Mouse (Mus musculus): ENCODE measurements around the gene Ism1.

Ism1 gene

GRCm38 (mm10) chr2:139677809-139678274 lies at the start of gene Ism1:
Gene Ism1, plus strand, starts transcription at chr2:139678178.
- no peak for DNase-seq (ENCODE audit: low read depth)

GRCm38 (mm10) chr2:139628731-139629130 lies 49.2 kb upstream of the Ism1 start:
- DNase-seq (ENCODE audit: low read depth), result no peak

- no peak for DNase-seq (ENCODE audit: low read depth)
These were observed 48.3 kb upstream of the Ism1 start for GRCm38 (mm10) chr2:139629653-139630052.

GRCm38 (mm10) chr2:139634506-139634905 lies 43.5 kb upstream of the Ism1 start:
- DNase-seq (ENCODE audit: low read depth), result no peak

GRCm38 (mm10) chr2:139637861-139638260 lies 40.1 kb upstream of the Ism1 start:
- no peak for DNase-seq (ENCODE audit: low read depth)

- no peak for DNase-seq (ENCODE audit: low read depth)
These were observed 36.1 kb upstream of the Ism1 start for GRCm38 (mm10) chr2:139641757-139642385.

- DNase-seq (ENCODE audit: low read depth), result no peak
These were observed 28.5 kb upstream of the Ism1 start for GRCm38 (mm10) chr2:139649518-139649917.

GRCm38 (mm10) chr2:139656750-139657149 lies 21.2 kb upstream of the Ism1 start:
- DNase-seq (ENCODE audit: low read depth), result no peak

- DNase-seq (ENCODE audit: low read depth), result no peak
These were observed 6.1 kb upstream of the Ism1 start for GRCm38 (mm10) chr2:139671838-139672237.

GRCm38 (mm10) chr2:139672371-139672770 lies 5.6 kb upstream of the Ism1 start:
- no peak for DNase-seq (ENCODE audit: low read depth)

GRCm38 (mm10) chr2:139677065-139677762 lies 764 bp upstream of the Ism1 start:
- no peak for DNase-seq (ENCODE audit: low read depth)

GRCm38 (mm10) chr2:139678275-139679140 lies 530 bp downstream of the Ism1 start:
- DNase-seq (ENCODE audit: low read depth), result no peak

GRCm38 (mm10) chr2:139682540-139682939 lies 4.6 kb downstream of the Ism1 start:
- no peak for DNase-seq (ENCODE audit: low read depth)

GRCm38 (mm10) chr2:139689442-139690003 lies 11.5 kb downstream of the Ism1 start:
- DNase-seq (ENCODE audit: low read depth), result no peak

- DNase-seq (ENCODE audit: low read depth), result no peak
These were observed 15.5 kb downstream of the Ism1 start for GRCm38 (mm10) chr2:139693521-139693920.

- DNase-seq (ENCODE audit: low read depth), result no peak
These were observed 16.7 kb downstream of the Ism1 start for GRCm38 (mm10) chr2:139694638-139695037.

GRCm38 (mm10) chr2:139696578-139696977 lies 18.6 kb downstream of the Ism1 start:
- no peak for DNase-seq (ENCODE audit: low read depth)

- DNase-seq (ENCODE audit: low read depth), result no peak
These were observed 22.6 kb downstream of the Ism1 start for GRCm38 (mm10) chr2:139700609-139701008.

GRCm38 (mm10) chr2:139704951-139705350 lies 27.0 kb downstream of the Ism1 start:
- DNase-seq (ENCODE audit: low read depth), result no peak

GRCm38 (mm10) chr2:139708194-139708899 lies 30.4 kb downstream of the Ism1 start:
- DNase-seq (ENCODE audit: low read depth), result no peak

GRCm38 (mm10) chr2:139711640-139712039 lies 33.7 kb downstream of the Ism1 start:
- no peak for DNase-seq (ENCODE audit: low read depth)

- DNase-seq (ENCODE audit: low read depth), result no peak
These were observed 34.1 kb downstream of the Ism1 start for GRCm38 (mm10) chr2:139712046-139712445.

All from c-Kit-positive CD71-negative TER-119-negative erythroid progenitor cells, embryonic 14.5 days (primary cell).